Mouse (Mus musculus): ENCODE measurements around the gene Fcrlb.

DNA sequence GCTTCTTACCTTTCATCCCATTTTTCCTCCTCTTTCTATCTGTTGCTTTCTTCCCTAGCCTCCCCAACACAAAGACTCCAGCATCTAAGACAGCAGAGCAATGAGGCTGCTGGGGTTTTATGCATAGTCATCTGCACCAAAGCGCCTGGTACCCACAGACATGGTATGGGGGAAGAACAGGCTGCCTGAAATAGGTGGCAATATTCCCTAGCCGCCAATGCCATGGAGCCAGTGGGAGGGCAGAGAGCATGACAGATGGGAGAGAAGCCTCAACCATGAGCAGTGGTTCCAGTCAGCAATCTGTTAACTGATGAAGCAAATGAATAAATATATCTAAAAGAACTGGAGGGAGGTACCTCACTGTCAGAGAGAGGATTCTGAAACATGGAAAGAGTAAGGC is 55.4 kb downstream of the Fcrlb start:
- TF ChIP-seq POLR2A (IDR thresholded peaks at IDR 0.05; ENCODE audit: low read depth, low read length): no peak
- TF ChIP-seq CTCF (IDR thresholded peaks at IDR 0.05; ENCODE audit: extremely low read depth, insufficient read length, insufficient replicate concordance, low read depth, low read length): no peak

All from small intestine, adult 2 months (tissue).